Mouse (Mus musculus): ENCODE data around the gene Btk. TPM values are rescaled to one million over a fixed set of nuclear protein-coding genes. Genes with fewer than 3 reads are reported as not detected.
A peak's percentile ranks its signal among the peaks of the same experiment; 100 is the strongest.

Btk gene
- total and polyA plus RNA-seq, 3 experiments: 16.2 to 53.4 (median 38.1) TPM

DNA sequence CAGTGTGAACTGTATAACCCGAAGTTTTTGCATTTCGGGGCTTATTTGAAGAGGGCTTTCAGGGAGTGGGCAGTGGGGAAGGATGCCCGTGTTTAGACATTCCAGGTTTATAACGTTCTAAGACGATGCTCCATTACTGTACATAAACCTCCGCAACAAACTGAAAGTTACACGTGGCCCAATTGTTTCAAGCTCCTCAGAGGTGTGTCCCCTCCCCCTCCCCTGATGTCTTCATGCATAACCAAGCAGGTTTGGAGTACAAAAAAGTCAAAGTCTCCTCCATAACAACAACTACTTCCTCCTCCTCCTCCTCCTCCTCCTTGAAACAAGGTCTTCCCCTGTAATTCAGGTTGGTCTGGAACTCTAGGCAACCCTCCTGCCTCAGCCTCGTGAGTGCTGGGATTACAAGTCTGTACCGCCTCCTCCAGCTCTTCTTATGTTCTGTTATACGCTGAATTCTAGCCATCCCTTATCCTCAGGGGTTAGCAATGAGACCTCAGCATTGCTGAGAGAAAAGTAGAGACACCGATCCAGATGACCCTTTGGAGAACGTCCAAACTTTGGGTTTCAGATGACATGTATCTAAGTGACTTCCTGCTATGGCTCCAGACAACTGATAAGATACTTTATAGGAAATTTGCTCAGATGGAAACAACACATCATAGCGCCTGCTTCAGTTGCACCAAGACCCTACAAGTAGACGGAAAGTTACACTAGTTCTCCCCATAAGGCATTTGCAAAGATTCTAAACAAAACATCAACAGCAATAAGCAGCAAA lies 2.7 kb downstream of the Btk start:
- dilution Hi-C loops (cut with MboI; ENCODE audit: extremely low pct_ligation_motif_present, extremely low pct_unique_long_range_greater_than_20kb, low sequenced_read_pairs): no loop called here
- TF ChIP-seq USF2 (conservative IDR thresholded peaks at IDR 0.05; ENCODE audit: low read depth, low read length) (no peak), MAX (IDR thresholded peaks at IDR 0.05; ENCODE audit: low read length) (peak; percentile 78), CHD2 (IDR thresholded peaks at IDR 0.05; ENCODE audit: low read length) (no peak; the same call in 1 of the 2 replicates), RAD21 (IDR thresholded peaks at IDR 0.05; ENCODE audit: low read depth, low read length) (no peak), ZMIZ1 (IDR thresholded peaks at IDR 0.05; ENCODE audit: low read depth, low read length) (no peak), MAFK (IDR thresholded peaks at IDR 0.05; ENCODE audit: insufficient replicate concordance, low read length) (no peak), IRF4 (IDR thresholded peaks at IDR 0.05; ENCODE audit: low read depth, low read length) (peak; percentile 19; the same call in 1 of the 2 replicates), JUN (IDR thresholded peaks at IDR 0.05; ENCODE audit: insufficient read depth, low read depth, low read length) (no peak), NELFE (IDR thresholded peaks at IDR 0.05; ENCODE audit: low read depth, low read length) (no peak), RCOR1 (conservative IDR thresholded peaks at IDR 0.05; ENCODE audit: low read depth, low read length) (no peak), NRF1 (IDR thresholded peaks at IDR 0.05; ENCODE audit: low read depth, low read length) (no peak), CTCF (conservative IDR thresholded peaks at IDR 0.05 in 1 of 2, IDR thresholded peaks at IDR 0.05 in 1 of 2; ENCODE audit: low read depth in 2 of 2, low read length in 2 of 2) (no peak), SMC3 (IDR thresholded peaks at IDR 0.05; ENCODE audit: low read depth, low read length) (no peak), TBP (conservative IDR thresholded peaks at IDR 0.05; ENCODE audit: low read depth, low read length) (no peak; the same call in 1 of the 2 replicates), JUND (conservative IDR thresholded peaks at IDR 0.05; ENCODE audit: low read depth, low read length) (no peak), SIN3A (IDR thresholded peaks at IDR 0.05; ENCODE audit: low read length) (peak; percentile 37; the same call in 1 of the 2 replicates), UBTF (IDR thresholded peaks at IDR 0.05; ENCODE audit: low read depth, low read length) (no peak), CHD1 (IDR thresholded peaks at IDR 0.05; ENCODE audit: low read depth, low read length) (no peak), ZC3H11A (IDR thresholded peaks at IDR 0.05; ENCODE audit: low read depth, low read length) (no peak), BHLHE40 (IDR thresholded peaks at IDR 0.05; ENCODE audit: low read depth, low read length) (peak; percentile 59), MXI1 (IDR thresholded peaks at IDR 0.05; ENCODE audit: low read depth, low read length) (peak; percentile 68), GABPA (IDR thresholded peaks at IDR 0.05; ENCODE audit: insufficient replicate concordance, low read depth, low read length) (no peak), KAT2A (IDR thresholded peaks at IDR 0.05; ENCODE audit: insufficient replicate concordance, low read length) (no peak), HCFC1 (IDR thresholded peaks at IDR 0.05; ENCODE audit: low read depth, low read length) (no peak), ZNF384 (IDR thresholded peaks at IDR 0.05; ENCODE audit: low read depth, low read length) (no peak), POLR2A (IDR thresholded peaks at IDR 0.05; ENCODE audit: low read depth, low read length) (peak; percentile 39; the same call in 1 of the 2 replicates), ELF1 (IDR thresholded peaks at IDR 0.05; ENCODE audit: low read depth, low read length) (0 out of 2 replicates have a peak, but pooled peaks have one; percentile 9), PAX5 (IDR thresholded peaks at IDR 0.05; ENCODE audit: low read length) (no peak), MAZ (IDR thresholded peaks at IDR 0.05; ENCODE audit: low read depth, low read length) (0 out of 2 replicates have a peak, but pooled peaks have one; percentile 40), MYC (IDR thresholded peaks at IDR 0.05; ENCODE audit: low read depth, low read length) (peak; percentile 91), TCF12 (IDR thresholded peaks at IDR 0.05; ENCODE audit: low read depth, low read length) (no peak), ETS1 (conservative IDR thresholded peaks at IDR 0.05; ENCODE audit: low read depth, low read length) (peak; percentile 30; the same call in 1 of the 2 replicates), MEF2A (IDR thresholded peaks at IDR 0.05; ENCODE audit: borderline replicate concordance, low read depth, low read length) (no peak)
- peak overlapping the region; percentile 85 for H3K27ac ChIP-seq (ENCODE audit: insufficient read depth, low read depth)
- H3K79me2 ChIP-seq (replicated peaks; ENCODE audit: control insufficient read depth, extremely low read depth, insufficient read depth, poor library complexity, severe bottlenecking): peaks cover 34% of the 10 kb centered on the region
- H3K4me2 ChIP-seq (ENCODE audit: insufficient read depth, low read depth, poor library complexity, severe bottlenecking): peak overlapping the region; percentile 69
- H3K4me3 ChIP-seq (replicated peaks in 1 of 3; ENCODE audit: low read depth in 2 of 3, low read length in 2 of 3, poor library complexity in 1 of 3): peak overlapping the region; percentile 64 to 93 (median 90)
- peaks cover 0 to 8% of the 10 kb centered on the region in 2 experiments; a peak in 1 of 4 replicates for H3K4me1 ChIP-seq (ENCODE audit: control insufficient read depth in 1 of 2, insufficient read depth in 2 of 2)
- DNase-seq (ENCODE audit: extremely low read depth): peak; percentile 75
- in situ Hi-C loops (cut with MboI; ENCODE audit: low pct_ligation_motif_present, low pct_unique_long_range_greater_than_20kb, low sequenced_read_pairs): no loop called here
- H3K9me3 ChIP-seq (replicated peaks; ENCODE audit: low read length): no peaks in the 10 kb centered on the region
- H3K27me3 ChIP-seq (replicated peaks): no peaks in the 10 kb centered on the region
- peaks cover 0 to 2% of the 10 kb centered on the region in 2 experiments for H3K36me3 ChIP-seq (replicated peaks in 1 of 2; ENCODE audit: control insufficient read depth in 1 of 2, insufficient read depth in 1 of 2, low read length in 1 of 2)
- peak overlapping the region; percentile 93 for H3K9ac ChIP-seq (ENCODE audit: insufficient read depth, low read depth)
